Mouse (Mus musculus) forebrain, embryonic 10.5 days (tissue): Measurements from ENCODE around the gene Bpifb1. TPM values are rescaled to one million over a fixed set of nuclear protein-coding genes. Genes with fewer than 3 reads are reported as not detected.

Source experiments
- polyA plus RNA-seq: library from polyadenylated mRNA; unstranded; fragments of >200 nt; fragmentation: Nextera tagmentation; extraction: Ambion mirVana; gene quantifications from 2 replicates; pipeline ENCODE4 v1.2.1, GENCODE M21; 2016

Gene Bpifb1
- polyA plus RNA-seq, 1 experiment from 2014 or later = not detected

Other genes with a start within 250 kb of the Bpifb1 start
- gene Bpifa6, start 215.9 kb upstream of the Bpifb1 start, polyA plus RNA-seq = not detected in 2 replicates
- gene Bpifa2, start 182.6 kb upstream of the Bpifb1 start, polyA plus RNA-seq = not detected in 2 replicates
- gene Bpifa3, start 60.5 kb upstream of the Bpifb1 start, polyA plus RNA-seq = not detected in 2 replicates
- gene Bpifa1, start 47.9 kb upstream of the Bpifb1 start, polyA plus RNA-seq = not detected in 2 replicates
- not detected in 2 replicates for gene Bpifa5, start 28.2 kb upstream of the Bpifb1 start, polyA plus RNA-seq
- gene Bpifb5, start 32.9 kb downstream of the Bpifb1 start, polyA plus RNA-seq = 0.18 and 0.33 TPM in 2 replicates
- gene Bpifb9a, start 67.0 kb downstream of the Bpifb1 start, polyA plus RNA-seq = not detected in 2 replicates
- gene Bpifb9b, start 116.4 kb downstream of the Bpifb1 start, polyA plus RNA-seq = not detected in 2 replicates
- gene Cdk5rap1, start 182.2 kb downstream of the Bpifb1 start, polyA plus RNA-seq = 13.0 and 14.9 TPM in 2 replicates
- gene Snta1, start 217.3 kb downstream of the Bpifb1 start, polyA plus RNA-seq = 2.5 TPM in 2 replicates
- 57.4 and 59.3 TPM in 2 replicates for gene Cbfa2t2, start 245.7 kb downstream of the Bpifb1 start, polyA plus RNA-seq